Mouse (Mus musculus): ENCODE data around the gene Rita1. TPM values are rescaled to one million over a fixed set of nuclear protein-coding genes. Genes with fewer than 3 reads are reported as not detected.

Gene Rita1
- total and polyA plus RNA-seq, 2 experiments from 2014 or later, result 24.1 to 28.6 TPM

DNA sequence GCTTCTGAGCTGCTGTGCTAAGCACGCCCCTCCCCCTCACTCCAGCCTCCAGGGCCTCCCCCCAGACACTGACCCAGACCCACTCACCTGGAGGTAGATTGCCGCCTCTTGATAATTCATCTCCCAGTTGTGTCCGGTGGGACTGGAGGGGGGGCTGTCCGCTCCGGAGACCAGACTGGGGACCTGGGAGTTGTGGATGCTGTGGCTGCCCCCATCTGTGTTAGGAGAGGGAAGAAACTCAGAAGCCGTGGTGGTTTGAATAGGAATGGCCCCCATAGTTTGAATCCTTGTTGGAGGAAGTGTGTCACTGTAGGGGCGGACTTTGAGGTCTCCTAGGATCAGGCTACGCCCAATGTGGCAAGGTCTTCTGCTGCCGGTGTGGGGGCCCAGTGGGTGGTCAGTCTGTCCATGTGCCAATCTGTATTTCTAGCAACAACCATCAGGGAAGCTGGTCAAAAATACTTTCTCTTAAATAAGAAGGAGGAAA lies 52.2 kb downstream of the Rita1 start:
- ATAC-seq (no peak), DNase-seq (no peak)
- no peak overlapping the region for H3K27ac ChIP-seq (ENCODE audit: low read depth, low read length)
- no peak overlapping the region for H3K4me3 ChIP-seq (ENCODE audit: low read depth, low read length)
- no peaks in the 10 kb centered on the region for H3K4me1 ChIP-seq (ENCODE audit: insufficient read depth)
- no peak overlapping the region for H3K9ac ChIP-seq
- H3K27me3 ChIP-seq (ENCODE audit: insufficient read depth, low read length), result no peaks in the 10 kb centered on the region
- H3K36me3 ChIP-seq (ENCODE audit: insufficient read depth), result peaks cover 14% of the 10 kb centered on the region; the same call in 1 of the 2 replicates
- TF ChIP-seq CTCF (IDR thresholded peaks at IDR 0.05; ENCODE audit: low read depth), result no peak
- H3K4me2 ChIP-seq (ENCODE audit: low read depth), result no peak overlapping the region
- WGBS, result 75% methylated on average over 9 of the region's 9 CpGs
- H3K9me3 ChIP-seq (ENCODE audit: low read length), result no peaks in the 10 kb centered on the region

DNA sequence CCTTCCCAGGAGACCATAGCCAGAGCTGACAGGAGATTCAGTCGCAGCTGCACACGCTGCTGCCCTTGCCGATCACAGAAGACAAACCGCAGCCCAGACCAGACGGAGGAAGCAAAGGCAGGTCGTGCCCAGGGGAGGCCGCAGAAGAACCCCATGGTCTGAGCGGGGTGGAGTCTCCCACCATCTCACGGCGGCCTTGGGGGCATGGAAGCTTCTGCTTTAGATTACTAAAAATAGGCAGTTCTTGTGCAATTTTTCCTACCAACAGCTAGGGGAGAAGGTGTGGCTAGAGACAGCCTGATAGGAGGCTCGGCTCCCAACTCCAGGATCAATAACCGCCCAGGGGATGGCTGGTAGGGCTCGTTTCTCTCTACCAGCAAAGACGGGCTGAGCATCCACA lies 53.6 kb downstream of the Rita1 start:
- no peaks in the 10 kb centered on the region for H3K4me1 ChIP-seq (ENCODE audit: insufficient read depth)
- H3K9ac ChIP-seq, result no peak overlapping the region
- DNase-seq (no peak), ATAC-seq (no peak)
- TF ChIP-seq CTCF (IDR thresholded peaks at IDR 0.05; ENCODE audit: low read depth), result no peak
- H3K27ac ChIP-seq (ENCODE audit: low read depth, low read length), result no peak overlapping the region
- no peak overlapping the region for H3K4me2 ChIP-seq (ENCODE audit: low read depth)
- H3K27me3 ChIP-seq (ENCODE audit: insufficient read depth, low read length), result no peaks in the 10 kb centered on the region
- no peaks in the 10 kb centered on the region for H3K9me3 ChIP-seq (ENCODE audit: low read length)
- H3K4me3 ChIP-seq (ENCODE audit: low read depth, low read length), result no peak overlapping the region
- 83% methylated on average over 14 of the region's 14 CpGs for WGBS
- H3K36me3 ChIP-seq (ENCODE audit: insufficient read depth), result peaks cover 21% of the 10 kb centered on the region; the same call in 1 of the 2 replicates

DNA sequence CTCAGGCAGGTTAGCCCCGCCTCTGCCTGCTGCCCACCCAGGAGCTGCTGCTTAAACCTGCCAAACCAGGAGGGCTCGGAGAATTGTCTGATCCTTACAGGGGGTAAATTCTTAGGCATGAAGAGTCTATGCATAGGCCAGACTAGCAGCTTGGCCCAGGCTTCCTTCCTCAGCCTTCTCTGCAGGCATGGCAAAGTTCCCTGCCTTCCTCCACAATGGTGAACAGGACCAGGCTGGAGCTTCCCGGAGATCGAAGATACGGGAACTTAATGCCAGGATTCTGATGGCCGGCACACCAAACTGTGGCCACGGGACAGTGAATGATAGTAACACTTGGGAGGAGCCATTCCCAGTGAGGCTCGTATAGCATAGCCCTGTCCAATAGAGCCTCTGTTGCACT lies 54.3 kb downstream of the Rita1 start:
- H3K4me1 ChIP-seq (ENCODE audit: insufficient read depth), result no peaks in the 10 kb centered on the region
- H3K4me2 ChIP-seq (ENCODE audit: low read depth), result no peak overlapping the region
- H3K9me3 ChIP-seq (ENCODE audit: low read length), result no peaks in the 10 kb centered on the region
- no peak overlapping the region for H3K4me3 ChIP-seq (ENCODE audit: low read depth, low read length)
- H3K27ac ChIP-seq (ENCODE audit: low read depth, low read length), result no peak overlapping the region
- peaks cover 26% of the 10 kb centered on the region; the same call in 1 of the 2 replicates for H3K36me3 ChIP-seq (ENCODE audit: insufficient read depth)
- TF ChIP-seq CTCF (IDR thresholded peaks at IDR 0.05; ENCODE audit: low read depth), result no peak
- no peak for ATAC-seq
- no peak overlapping the region for H3K9ac ChIP-seq
- no peak for DNase-seq
- 67% methylated on average over 8 of the region's 8 CpGs for WGBS
- no peaks in the 10 kb centered on the region for H3K27me3 ChIP-seq (ENCODE audit: insufficient read depth, low read length)

DNA sequence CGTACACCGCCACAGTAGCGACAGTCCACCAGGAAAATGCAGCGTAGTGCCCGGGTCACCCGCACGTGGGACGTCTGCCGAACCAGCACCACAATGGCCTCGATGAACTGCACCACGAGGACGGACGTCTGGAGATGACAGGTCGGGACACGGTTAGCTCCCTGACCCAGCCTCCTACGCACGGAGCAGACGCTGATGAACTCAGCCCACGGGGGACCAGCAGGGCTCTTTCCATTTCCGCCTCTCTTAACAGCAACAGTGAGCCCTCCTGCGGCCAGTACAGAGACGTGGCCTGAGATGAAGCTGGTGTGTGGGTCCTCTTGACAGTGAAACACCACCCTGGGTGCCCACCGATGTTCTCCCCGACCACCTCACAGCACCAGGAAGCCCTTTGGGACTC lies 56.5 kb downstream of the Rita1 start:
- Histone ChIP-seq H3K27me3 (ENCODE audit: insufficient read depth, low read length) (no peaks in the 10 kb centered on the region), H3K4me1 (ENCODE audit: insufficient read depth) (no peaks in the 10 kb centered on the region), H3K27ac (ENCODE audit: low read depth, low read length) (no peak overlapping the region), H3K9me3 (ENCODE audit: low read length) (no peaks in the 10 kb centered on the region), H3K4me2 (ENCODE audit: low read depth) (no peak overlapping the region), H3K36me3 (ENCODE audit: insufficient read depth) (peaks cover 34% of the 10 kb centered on the region), H3K4me3 (ENCODE audit: low read depth, low read length) (no peak overlapping the region), H3K9ac (no peak overlapping the region)
- WGBS, result 85% methylated on average over 24 of the region's 24 CpGs
- ATAC-seq (no peak), DNase-seq (no peak)
- TF ChIP-seq CTCF (IDR thresholded peaks at IDR 0.05; ENCODE audit: low read depth), result no peak

DNA sequence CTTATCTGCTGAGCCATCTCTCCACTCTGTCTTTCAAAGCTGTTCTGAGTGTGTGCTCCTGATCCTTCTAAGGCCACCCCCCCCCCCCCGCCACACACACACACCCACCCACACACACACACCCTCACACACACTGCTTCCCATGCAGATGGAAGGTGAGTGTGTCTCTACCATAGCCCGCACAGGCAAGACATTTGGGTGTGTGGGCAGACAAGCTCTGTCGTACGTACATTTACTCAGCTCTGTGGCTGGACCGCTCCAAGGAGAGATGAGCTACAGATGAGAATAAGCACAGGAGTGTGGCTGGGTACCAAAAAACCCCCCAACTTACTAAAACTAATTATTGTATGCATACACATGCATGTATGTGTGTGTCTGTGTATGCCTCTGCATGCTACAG lies 61.7 kb downstream of the Rita1 start:
- no peak for TF ChIP-seq CTCF (IDR thresholded peaks at IDR 0.05; ENCODE audit: low read depth)
- DNase-seq (no peak), ATAC-seq (no peak)
- no peaks in the 10 kb centered on the region for H3K4me1 ChIP-seq (ENCODE audit: insufficient read depth)
- H3K27ac ChIP-seq (ENCODE audit: low read depth, low read length), result no peak overlapping the region
- no peak overlapping the region for H3K4me3 ChIP-seq (ENCODE audit: low read depth, low read length)
- peaks cover 27% of the 10 kb centered on the region for H3K36me3 ChIP-seq (ENCODE audit: insufficient read depth)
- no peak overlapping the region for H3K4me2 ChIP-seq (ENCODE audit: low read depth)
- no peaks in the 10 kb centered on the region for H3K27me3 ChIP-seq (ENCODE audit: insufficient read depth, low read length)
- 96% methylated on average over 5 of the region's 5 CpGs for WGBS
- H3K9ac ChIP-seq, result no peak overlapping the region
- H3K9me3 ChIP-seq (ENCODE audit: low read length), result no peaks in the 10 kb centered on the region

DNA sequence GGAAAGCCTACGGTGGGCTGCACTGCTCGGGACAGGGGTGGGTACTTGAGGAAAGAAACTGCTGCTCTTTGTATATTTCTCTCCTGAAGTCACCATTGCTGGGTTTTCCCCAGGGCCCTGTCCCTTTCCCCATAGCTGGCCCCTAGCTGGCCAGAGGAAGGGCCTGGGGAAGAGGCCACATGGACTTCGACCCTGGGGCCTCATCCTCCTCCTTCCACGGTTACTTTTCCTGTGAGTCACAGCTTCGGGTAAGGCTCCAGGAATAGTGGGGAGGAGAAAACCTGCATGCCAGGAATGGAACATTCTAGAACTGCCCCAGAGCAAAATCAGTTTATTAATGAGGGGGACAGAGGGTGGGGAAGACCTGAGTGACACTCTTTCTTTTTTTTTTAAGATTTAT lies 62.3 kb downstream of the Rita1 start:
- WGBS, result 90% methylated on average over 5 of the region's 5 CpGs
- Histone ChIP-seq H3K9me3 (ENCODE audit: low read length) (no peaks in the 10 kb centered on the region), H3K27ac (ENCODE audit: low read depth, low read length) (no peak overlapping the region), H3K27me3 (ENCODE audit: insufficient read depth, low read length) (no peaks in the 10 kb centered on the region), H3K9ac (no peak overlapping the region), H3K4me1 (ENCODE audit: insufficient read depth) (no peaks in the 10 kb centered on the region), H3K36me3 (ENCODE audit: insufficient read depth) (peaks cover 22% of the 10 kb centered on the region), H3K4me3 (ENCODE audit: low read depth, low read length) (no peak overlapping the region), H3K4me2 (ENCODE audit: low read depth) (no peak overlapping the region)
- DNase-seq (no peak), ATAC-seq (no peak)
- no peak for TF ChIP-seq CTCF (IDR thresholded peaks at IDR 0.05; ENCODE audit: low read depth)

DNA sequence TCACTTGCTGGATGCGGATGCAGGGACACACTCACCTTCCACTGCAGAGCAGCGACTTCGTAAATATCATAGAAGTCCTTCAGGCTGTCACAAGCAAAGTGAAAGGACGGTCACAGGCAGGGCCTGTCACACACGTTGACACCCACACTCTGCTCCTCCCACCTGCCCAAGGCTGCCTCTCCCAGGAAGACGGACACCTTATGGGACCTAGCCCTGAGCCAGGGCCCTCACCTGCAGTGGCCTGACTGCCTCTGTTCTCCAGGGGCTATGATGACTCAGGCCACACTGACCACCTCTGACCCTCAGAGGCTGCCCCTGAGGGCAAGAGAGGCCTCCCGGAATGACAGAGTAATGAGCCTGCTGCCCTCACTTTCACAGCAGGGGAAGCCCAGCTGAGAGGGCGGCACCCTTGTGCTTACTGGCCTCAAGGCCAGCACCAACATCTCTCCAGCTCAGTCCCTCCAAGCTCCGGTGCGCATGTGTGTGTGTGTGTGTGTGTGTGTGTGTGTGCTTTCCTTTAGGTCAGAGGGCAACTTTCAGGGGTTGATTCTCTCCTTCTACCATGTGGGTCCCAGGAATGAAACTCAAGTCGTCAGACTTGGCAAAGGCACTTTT lies 64.0 kb downstream of the Rita1 start:
- H3K4me2 ChIP-seq (ENCODE audit: low read depth), result no peak overlapping the region
- ATAC-seq (no peak), DNase-seq (no peak)
- no peak for TF ChIP-seq CTCF (IDR thresholded peaks at IDR 0.05; ENCODE audit: low read depth)
- 79% methylated on average over 11 of the region's 11 CpGs for WGBS
- H3K27me3 ChIP-seq (ENCODE audit: insufficient read depth, low read length), result no peaks in the 10 kb centered on the region
- H3K36me3 ChIP-seq (ENCODE audit: insufficient read depth), result peaks cover 22% of the 10 kb centered on the region
- H3K9me3 ChIP-seq (ENCODE audit: low read length), result no peaks in the 10 kb centered on the region
- no peak overlapping the region for H3K9ac ChIP-seq
- no peak overlapping the region for H3K4me3 ChIP-seq (ENCODE audit: low read depth, low read length)
- no peaks in the 10 kb centered on the region for H3K4me1 ChIP-seq (ENCODE audit: insufficient read depth)
- H3K27ac ChIP-seq (ENCODE audit: low read depth, low read length), result no peak overlapping the region

Other genes starting within 250 kb of the Rita1 start
- 4.6 and 5.4 TPM in 2 replicates for gene Lhx5, start 180.9 kb downstream of the Rita1 start, total RNA-seq (2014; rRNA removed)
- gene Lhx5, start 180.9 kb downstream of the Rita1 start, polyA plus RNA-seq (2015; fragmentation: Nextera tagmentation; extraction: Ambion mirVana), result 1.4 and 3.7 TPM in 2 replicates
- 1.3 and 3.0 TPM in 2 replicates for gene Sdsl, start 139.8 kb downstream of the Rita1 start, total RNA-seq (2014; rRNA removed)
- 2.3 and 3.1 TPM in 2 replicates for gene Sdsl, start 139.8 kb downstream of the Rita1 start, polyA plus RNA-seq (2015; fragmentation: Nextera tagmentation; extraction: Ambion mirVana)
- not detected in 2 replicates for gene Sds, start 136.1 kb downstream of the Rita1 start, total RNA-seq (2014; rRNA removed)
- gene Sds, start 136.1 kb downstream of the Rita1 start, polyA plus RNA-seq (2015; fragmentation: Nextera tagmentation; extraction: Ambion mirVana), result not detected in 2 replicates
- gene Plbd2, start 109.0 kb downstream of the Rita1 start, total RNA-seq (2014; rRNA removed), result 19.5 and 23.7 TPM in 2 replicates
- 33.5 and 39.4 TPM in 2 replicates for gene Plbd2, start 109.0 kb downstream of the Rita1 start, polyA plus RNA-seq (2015; fragmentation: Nextera tagmentation; extraction: Ambion mirVana)
- gene Slc8b1, start 101.4 kb downstream of the Rita1 start, total RNA-seq (2014; rRNA removed), result 2.5 and 4.9 TPM in 2 replicates
- gene Slc8b1, start 101.4 kb downstream of the Rita1 start, polyA plus RNA-seq (2015; fragmentation: Nextera tagmentation; extraction: Ambion mirVana), result 1.6 and 2.0 TPM in 2 replicates
- gene Tpcn1, start 23.9 kb downstream of the Rita1 start, total RNA-seq (2014; rRNA removed), result 10.0 and 14.3 TPM in 2 replicates
- gene Tpcn1, start 23.9 kb downstream of the Rita1 start, polyA plus RNA-seq (2015; fragmentation: Nextera tagmentation; extraction: Ambion mirVana), result 7.9 and 11.1 TPM in 2 replicates
- gene Iqcd, start 23.6 kb downstream of the Rita1 start, total RNA-seq (2014; rRNA removed), result 1.4 and 2.0 TPM in 2 replicates
- 1.4 and 1.8 TPM in 2 replicates for gene Iqcd, start 23.6 kb downstream of the Rita1 start, polyA plus RNA-seq (2015; fragmentation: Nextera tagmentation; extraction: Ambion mirVana)
- 43.9 and 46.0 TPM in 2 replicates for gene Ddx54, start 150 bp upstream of the Rita1 start, total RNA-seq (2014; rRNA removed)
- 35.5 and 40.0 TPM in 2 replicates for gene Ddx54, start 150 bp upstream of the Rita1 start, polyA plus RNA-seq (2015; fragmentation: Nextera tagmentation; extraction: Ambion mirVana)
- gene Cfap73, start 21.6 kb upstream of the Rita1 start, total RNA-seq (2014; rRNA removed), result 1.9 and 2.1 TPM in 2 replicates
- 0.68 and 1.2 TPM in 2 replicates for gene Cfap73, start 21.6 kb upstream of the Rita1 start, polyA plus RNA-seq (2015; fragmentation: Nextera tagmentation; extraction: Ambion mirVana)
- 25.9 and 36.8 TPM in 2 replicates for gene Rasal1, start 36.2 kb upstream of the Rita1 start, total RNA-seq (2014; rRNA removed)
- gene Rasal1, start 36.2 kb upstream of the Rita1 start, polyA plus RNA-seq (2015; fragmentation: Nextera tagmentation; extraction: Ambion mirVana), result 14.0 and 20.0 TPM in 2 replicates
- 154 and 193 TPM in 2 replicates for gene Dtx1, start 99.3 kb upstream of the Rita1 start, total RNA-seq (2014; rRNA removed)
- 59.4 and 65.2 TPM in 2 replicates for gene Dtx1, start 99.3 kb upstream of the Rita1 start, polyA plus RNA-seq (2015; fragmentation: Nextera tagmentation; extraction: Ambion mirVana)
- gene Oas2, start 137.3 kb upstream of the Rita1 start, total RNA-seq (2014; rRNA removed), result 0.38 and 0.71 TPM in 2 replicates
- gene Oas2, start 137.3 kb upstream of the Rita1 start, polyA plus RNA-seq (2015; fragmentation: Nextera tagmentation; extraction: Ambion mirVana), result 0.19 and 0.30 TPM in 2 replicates
- 0.38 and 0.52 TPM in 2 replicates for gene Oas3, start 165.1 kb upstream of the Rita1 start, total RNA-seq (2014; rRNA removed)
- 0.29 and 0.69 TPM in 2 replicates for gene Oas3, start 165.1 kb upstream of the Rita1 start, polyA plus RNA-seq (2015; fragmentation: Nextera tagmentation; extraction: Ambion mirVana)
- not detected in 2 replicates for gene Oas1e, start 182.9 kb upstream of the Rita1 start, total RNA-seq (2014; rRNA removed)
- gene Oas1e, start 182.9 kb upstream of the Rita1 start, polyA plus RNA-seq (2015; fragmentation: Nextera tagmentation; extraction: Ambion mirVana), result 0.13 and 0.21 TPM in 2 replicates
- gene Oas1c, start 199.9 kb upstream of the Rita1 start, total RNA-seq (2014; rRNA removed), result 0.69 and 1.8 TPM in 2 replicates
- 0.63 and 0.80 TPM in 2 replicates for gene Oas1c, start 199.9 kb upstream of the Rita1 start, polyA plus RNA-seq (2015; fragmentation: Nextera tagmentation; extraction: Ambion mirVana)
- not detected in 2 replicates for gene Oas1f, start 234.8 kb upstream of the Rita1 start, total RNA-seq (2014; rRNA removed)
- not detected in 2 replicates for gene Oas1f, start 234.8 kb upstream of the Rita1 start, polyA plus RNA-seq (2015; fragmentation: Nextera tagmentation; extraction: Ambion mirVana)
- gene Oas1h, start 248.8 kb upstream of the Rita1 start, total RNA-seq (2014; rRNA removed), result not detected in 2 replicates
- not detected in 2 replicates for gene Oas1h, start 248.8 kb upstream of the Rita1 start, polyA plus RNA-seq (2015; fragmentation: Nextera tagmentation; extraction: Ambion mirVana)

Measured in forebrain, postnatal 0 days (tissue).